Mouse (Mus musculus) kidney, postnatal 4 days (tissue): ENCODE measurements around the gene Olfr8.
"Not testable (repeated sequence)": the region's sequence is repeated elsewhere in the genome, so short reads cannot be mapped to it uniquely, and the experiment has no call there.

Source experiments
- DNase-seq, 2 experiments: peaks; one replicate each; pipeline ENCODE4 v3.0.0; 2021; ENCODE audit warnings: mixed read lengths in 2 of 2

Olfr8 gene

GRCm38 (mm10) chr10:78950336-78950735 lies at the start of gene Olfr8:
TSS of gene Olfr8 (plus strand) at chr10:78950636.
- not testable (repeated sequence) for DNase-seq

- DNase-seq = not testable (repeated sequence)
Observed at GRCm38 (mm10) chr10:78912871-78913270, 37.6 kb upstream of the Olfr8 start, which contains the start of gene Olfr1354. TSS of gene Olfr1354 (plus strand) at chr10:78913171.

GRCm38 (mm10) chr10:78963009-78963408 lies 12.6 kb downstream of the Olfr8 start, which contains the start of gene Olfr1353:
TSS of gene Olfr1353 (plus strand) at chr10:78963309.
- not testable (repeated sequence) for DNase-seq

- DNase-seq = no peak
Observed at GRCm38 (mm10) chr10:78980750-78981149, 30.3 kb downstream of the Olfr8 start, which contains the start of gene Olfr1352. TSS of gene Olfr1352 (plus strand) at chr10:78981050.
